20 mouse cellular contexts compared by ENCODE assay signal in genomic region chr5:104144057-104144456, GRCm38 (mm10). TPM values are rescaled to one million over a fixed set of nuclear protein-coding genes. Genes with fewer than 3 reads are reported as not detected.
"Had no signal": no experiment of that assay in that cellular context is flagged by ENCODE, and none has a peak within 500 bp of the region (broad histone marks: within the 10 kb centered on the region; RNA-seq: fewer than 3 reads in every experiment).

No protein-coding gene starts in this region.

- DNase-seq: heart, postnatal 10 days; heart, postnatal 14 days; heart, postnatal 36 days; heart, postnatal 4 days; kidney, adult 11 months; kidney, adult 18-20 months; kidney, adult 2 months; kidney, adult 9 months; kidney, postnatal 10 days; kidney, postnatal 14 days; kidney, postnatal 36 days; kidney, postnatal 4 days; layer of hippocampus, adult 9-11 months; layer of hippocampus, postnatal 36 days had no signal

RNA-seq across cellular contexts. Expression of gene Dspp, which starts 26.5 kb away (rescaled TPM):
- total RNA-seq: heart, postnatal 10 days; heart, postnatal 14 days; heart, postnatal 25 days; heart, postnatal 36 days; heart, postnatal 4 days; hematopoietic stem cell, adult 5-6 weeks; hindbrain, postnatal 0 days; layer of hippocampus, adult 2 months; layer of hippocampus, postnatal 10 days; layer of hippocampus, postnatal 14 days had no signal

RNA-seq across cellular contexts. Expression of gene Sparcl1, which starts 30.5 kb away (rescaled TPM):
- total RNA-seq: hematopoietic stem cell, adult 5-6 weeks had no signal

RNA-seq across cellular contexts. Expression of gene Dmp1, which starts 58.4 kb away (rescaled TPM):
- total RNA-seq: heart, postnatal 10 days; heart, postnatal 14 days; heart, postnatal 25 days; heart, postnatal 36 days; heart, postnatal 4 days had no signal
